Mouse (Mus musculus): ENCODE data around the gene Rnf19b. TPM values are rescaled to one million over a fixed set of nuclear protein-coding genes. Genes with fewer than 3 reads are reported as not detected.

Rnf19b gene
- polyA plus RNA-seq, 1 experiment from 2014 or later, result 10.8 TPM

- no peaks in the 10 kb centered on the region for H3K9me3 ChIP-seq
- 33% methylated on average over 8 of the region's 8 CpGs for WGBS
- H3K36me3 ChIP-seq, result no peaks in the 10 kb centered on the region
- peaks cover 29% of the 10 kb centered on the region for H3K4me1 ChIP-seq (replicated peaks)
- H3K27ac ChIP-seq, result no peak overlapping the region
- H3K4me3 ChIP-seq (replicated peaks), result no peak overlapping the region
- no peak overlapping the region for H3K4me2 ChIP-seq
- H3K27me3 ChIP-seq, result peaks cover 87% of the 10 kb centered on the region
- H3K9ac ChIP-seq (replicated peaks), result no peak overlapping the region
- no peak for ATAC-seq (ENCODE audit: insufficient number of reproducible peaks, insufficient read depth, low FRiP score, low TSS enrichment, low read depth)
Observed at GRCm38 (mm10) chr4:129122719-129123118, 64.6 kb downstream of the Rnf19b start.

- Histone ChIP-seq H3K36me3 (no peaks in the 10 kb centered on the region), H3K9ac (replicated peaks) (no peak overlapping the region), H3K27me3 (peaks cover 71% of the 10 kb centered on the region), H3K4me1 (replicated peaks) (peaks cover 41% of the 10 kb centered on the region), H3K9me3 (no peaks in the 10 kb centered on the region), H3K27ac (no peak overlapping the region), H3K4me2 (peak overlapping the region; percentile 7; the same call in 1 of the 2 replicates), H3K4me3 (replicated peaks) (no peak overlapping the region)
- WGBS, result 7% methylated on average over 13 of the region's 13 CpGs
- no peak for ATAC-seq (ENCODE audit: insufficient number of reproducible peaks, insufficient read depth, low FRiP score, low TSS enrichment, low read depth)
Observed at GRCm38 (mm10) chr4:129124652-129125146, 66.6 kb downstream of the Rnf19b start.

DNA sequence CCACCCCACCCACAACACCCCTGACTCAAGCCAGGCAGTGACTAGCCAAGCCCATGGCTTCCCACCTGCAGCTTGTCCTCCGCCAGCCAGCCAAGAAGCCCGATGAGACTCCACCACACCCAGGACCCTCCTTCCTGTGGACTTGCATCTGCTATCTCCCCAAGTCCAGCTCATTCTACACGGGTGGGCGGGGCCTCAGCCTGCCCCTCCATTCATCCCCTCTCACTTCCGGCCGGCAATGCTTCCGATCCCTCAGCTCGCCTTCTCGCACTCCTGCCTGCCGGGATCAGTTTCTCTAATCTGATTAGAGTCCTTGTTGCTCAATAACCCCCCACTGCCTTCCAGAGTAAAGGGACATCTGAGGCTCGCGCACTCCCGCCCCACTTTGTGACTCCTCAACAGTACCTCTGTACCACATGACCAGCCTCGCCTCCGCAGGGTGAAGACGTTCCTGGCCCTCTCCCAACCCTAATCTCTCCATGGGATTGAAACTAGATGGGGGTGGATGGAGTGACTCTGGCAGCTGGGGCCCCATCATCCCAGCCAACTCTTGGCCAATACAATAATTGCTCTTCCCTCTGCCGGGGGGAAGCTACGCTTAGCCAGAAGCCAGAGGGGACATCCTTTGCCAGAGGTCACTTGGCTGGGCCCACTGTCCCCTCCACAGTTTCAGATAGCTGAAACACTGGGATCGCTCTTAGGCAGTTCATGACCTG lies 67.8 kb downstream of the Rnf19b start:
- ATAC-seq (ENCODE audit: insufficient number of reproducible peaks, insufficient read depth, low FRiP score, low TSS enrichment, low read depth), result no peak
- Histone ChIP-seq H3K36me3 (no peaks in the 10 kb centered on the region), H3K27ac (no peak overlapping the region), H3K4me2 (peak overlapping the region; percentile 33), H3K4me1 (replicated peaks) (peaks cover 44% of the 10 kb centered on the region), H3K9me3 (no peaks in the 10 kb centered on the region), H3K27me3 (peaks cover 59% of the 10 kb centered on the region), H3K4me3 (replicated peaks) (0 out of 2 replicates have a peak overlapping the region, but pooled peaks have one; percentile 5), H3K9ac (replicated peaks) (no peak overlapping the region)
- 20% methylated on average over 19 of the region's 19 CpGs for WGBS

DNA sequence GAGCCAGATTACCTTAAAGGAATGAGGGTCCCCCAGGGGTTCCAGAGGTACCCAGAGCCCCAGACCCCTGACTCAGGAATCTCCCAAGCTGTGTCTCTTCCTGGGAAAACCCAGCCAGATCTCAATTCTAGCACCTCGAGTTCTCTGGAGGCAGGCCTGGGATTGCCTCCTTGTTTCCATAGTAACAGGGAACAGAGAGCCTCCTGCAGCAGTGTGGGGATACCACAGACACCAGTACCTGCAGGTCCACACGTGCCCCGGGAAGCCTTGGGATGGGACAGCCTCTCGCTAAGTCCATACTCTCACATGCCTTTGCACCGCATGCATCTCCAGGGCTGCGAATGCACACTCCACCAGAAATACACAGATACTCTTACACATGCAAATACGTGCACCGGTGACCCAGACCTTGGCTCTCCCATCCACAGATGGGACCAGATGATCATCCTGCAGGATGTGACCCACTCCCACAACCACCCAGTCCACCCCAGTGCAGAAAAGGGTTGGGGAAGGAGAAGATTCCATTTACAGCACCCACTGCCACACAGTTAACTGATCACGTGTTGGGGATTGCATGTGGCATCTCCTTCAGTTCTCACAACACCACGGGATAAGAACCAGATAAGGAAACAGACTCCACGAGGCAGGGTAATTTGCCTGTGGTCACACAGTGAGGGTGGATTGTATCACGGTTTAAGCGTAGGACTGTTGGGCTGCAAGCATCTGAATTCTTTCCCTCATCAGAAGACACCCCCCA lies 70.7 kb downstream of the Rnf19b start:
- Histone ChIP-seq H3K4me1 (replicated peaks) (peaks cover 39% of the 10 kb centered on the region), H3K27ac (peak overlapping the region; percentile 50; the same call in 1 of the 2 replicates), H3K27me3 (peaks cover 30% of the 10 kb centered on the region), H3K36me3 (no peaks in the 10 kb centered on the region), H3K4me2 (no peak overlapping the region), H3K9ac (replicated peaks) (no peak overlapping the region; the same call in 1 of the 2 replicates), H3K4me3 (replicated peaks) (no peak overlapping the region), H3K9me3 (no peaks in the 10 kb centered on the region)
- 64% methylated on average over 13 of the region's 13 CpGs for WGBS
- no peak for ATAC-seq (ENCODE audit: insufficient number of reproducible peaks, insufficient read depth, low FRiP score, low TSS enrichment, low read depth)

DNA sequence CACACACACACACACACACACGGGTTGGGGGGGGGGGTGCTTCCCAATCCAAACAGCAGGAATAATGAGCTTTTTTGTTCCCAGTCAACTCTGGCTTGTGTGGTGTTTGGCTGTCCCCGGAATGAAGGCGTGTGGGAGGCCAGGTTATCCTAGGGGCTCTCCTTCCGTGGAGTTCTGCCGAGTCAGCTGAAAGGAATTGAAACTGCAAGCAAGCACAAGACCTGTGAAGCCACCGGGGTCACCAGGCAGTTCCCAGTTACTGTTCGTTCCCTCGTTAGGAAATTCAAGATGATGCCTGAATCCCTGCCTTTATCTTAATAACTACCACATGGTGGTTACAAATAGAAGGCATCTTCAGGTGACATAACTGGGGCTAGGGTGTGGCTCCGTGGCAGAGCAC lies 71.3 kb downstream of the Rnf19b start:
- no peak overlapping the region for H3K9ac ChIP-seq (replicated peaks)
- no peak overlapping the region for H3K4me3 ChIP-seq (replicated peaks)
- 44% methylated on average over 9 of the region's 9 CpGs for WGBS
- no peaks in the 10 kb centered on the region for H3K9me3 ChIP-seq
- no peak for ATAC-seq (ENCODE audit: insufficient number of reproducible peaks, insufficient read depth, low FRiP score, low TSS enrichment, low read depth)
- no peaks in the 10 kb centered on the region for H3K36me3 ChIP-seq
- H3K4me1 ChIP-seq (replicated peaks), result peaks cover 39% of the 10 kb centered on the region
- no peak overlapping the region for H3K4me2 ChIP-seq
- H3K27ac ChIP-seq, result no peak overlapping the region; the same call in 1 of the 2 replicates
- H3K27me3 ChIP-seq, result peaks cover 24% of the 10 kb centered on the region

DNA sequence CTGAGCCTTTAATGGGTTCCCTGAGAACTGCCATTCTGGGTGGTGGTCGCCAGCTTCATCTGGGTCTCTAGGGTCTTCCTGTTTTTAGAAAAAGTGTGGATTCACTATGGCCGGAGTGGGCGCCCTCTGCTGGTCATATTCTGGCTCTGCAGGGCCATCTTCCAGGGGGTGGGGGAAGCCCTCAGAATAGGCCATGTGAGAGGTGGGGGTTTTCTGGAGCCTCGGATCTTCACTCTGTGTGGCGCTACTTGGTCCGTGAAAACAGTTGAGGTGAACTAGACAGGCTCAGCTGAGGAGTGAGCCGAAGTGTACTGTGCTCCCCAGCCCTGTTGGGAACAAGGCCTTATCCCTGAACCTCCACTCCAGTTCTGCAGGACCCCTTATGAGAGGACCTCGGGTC lies 72.1 kb downstream of the Rnf19b start:
- Histone ChIP-seq H3K4me2 (peak overlapping the region; percentile 53), H3K9me3 (no peaks in the 10 kb centered on the region), H3K4me1 (replicated peaks) (peaks cover 41% of the 10 kb centered on the region), H3K4me3 (replicated peaks) (peak overlapping the region; percentile 35), H3K27ac (peak overlapping the region; percentile 74), H3K27me3 (peaks cover 20% of the 10 kb centered on the region), H3K36me3 (no peaks in the 10 kb centered on the region), H3K9ac (replicated peaks) (no peak overlapping the region)
- WGBS, result 5% methylated on average over 8 of the region's 8 CpGs
- peak; percentile 32; the same call in 1 of the 2 replicates for ATAC-seq (ENCODE audit: insufficient number of reproducible peaks, insufficient read depth, low FRiP score, low TSS enrichment, low read depth)

DNA sequence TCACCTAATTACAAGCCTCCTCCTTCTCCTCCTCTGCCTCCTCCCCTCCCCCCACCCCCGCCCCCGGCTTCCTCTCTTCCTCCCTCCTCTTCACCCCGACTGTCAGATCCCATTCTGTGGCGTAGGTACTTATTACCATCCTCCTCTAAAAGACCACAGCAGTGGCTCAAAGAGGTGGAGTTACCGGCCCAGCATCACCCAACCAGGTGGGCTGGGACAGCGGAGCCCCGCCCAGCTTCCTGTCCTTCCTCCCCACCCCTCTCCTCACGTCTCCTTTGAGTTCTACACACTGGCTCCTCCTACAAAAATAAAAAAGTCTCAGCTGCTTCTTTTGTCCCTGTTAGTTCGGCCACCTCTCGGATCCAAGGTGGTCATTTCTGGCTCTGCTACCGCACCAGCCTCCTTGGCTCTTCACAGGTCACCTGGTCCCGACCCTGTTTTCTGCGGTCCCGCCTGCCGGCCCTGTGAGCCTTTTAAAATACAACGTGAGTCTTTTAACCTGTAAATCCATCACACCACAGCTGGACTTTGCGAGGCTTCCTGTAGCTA lies 72.8 kb downstream of the Rnf19b start:
- H3K36me3 ChIP-seq, result no peaks in the 10 kb centered on the region
- peak overlapping the region; percentile 28; the same call in 1 of the 2 replicates for H3K9ac ChIP-seq (replicated peaks)
- peak; percentile 41 for ATAC-seq (ENCODE audit: insufficient number of reproducible peaks, insufficient read depth, low FRiP score, low TSS enrichment, low read depth)
- H3K9me3 ChIP-seq, result no peaks in the 10 kb centered on the region
- H3K27me3 ChIP-seq, result peaks cover 20% of the 10 kb centered on the region
- peaks cover 37% of the 10 kb centered on the region for H3K4me1 ChIP-seq (replicated peaks)
- H3K4me2 ChIP-seq, result peak overlapping the region; percentile 53
- peak overlapping the region; percentile 35 for H3K4me3 ChIP-seq (replicated peaks)
- WGBS, result 3% methylated on average over 17 of the region's 17 CpGs
- H3K27ac ChIP-seq, result peak overlapping the region; percentile 74

- H3K4me3 ChIP-seq (replicated peaks), result 0 out of 2 replicates have a peak overlapping the region, but pooled peaks have one; percentile 7
- no peak overlapping the region for H3K27ac ChIP-seq
- H3K4me2 ChIP-seq, result peak overlapping the region; percentile 45
- no peaks in the 10 kb centered on the region for H3K9me3 ChIP-seq
- peaks cover 5% of the 10 kb centered on the region; the same call in 1 of the 2 replicates for H3K36me3 ChIP-seq
- peaks cover 43% of the 10 kb centered on the region for H3K27me3 ChIP-seq
- no peak for ATAC-seq (ENCODE audit: insufficient number of reproducible peaks, insufficient read depth, low FRiP score, low TSS enrichment, low read depth)
- H3K9ac ChIP-seq (replicated peaks), result no peak overlapping the region
- WGBS, result 8% methylated on average over 15 of the region's 15 CpGs
- H3K4me1 ChIP-seq (replicated peaks), result peaks cover 35% of the 10 kb centered on the region
Observed at GRCm38 (mm10) chr4:129134799-129135585, 76.9 kb downstream of the Rnf19b start.

All from limb, embryonic 12.5 days (tissue).